Mouse (Mus musculus): ENCODE measurements at regions not wholly inside any gene's neighbourhood (a gene's known extent, or its start where the extent isn't known, plus 50 kb on each side); places are given as distances from the start of the nearest gene placed in this dataset.

- no peak for DNase-seq (ENCODE audit: low read depth, low spot score)
Observed at GRCm38 (mm10) chr14:111971857-111972256, 297.0 kb downstream of the Slitrk5 start.

- DNase-seq (ENCODE audit: low read depth, low spot score): no peak
Observed at GRCm38 (mm10) chr14:111995809-111996458, 321.0 kb downstream of the Slitrk5 start.

GRCm38 (mm10) chr14:112002146-112002545 is 327.2 kb downstream of the Slitrk5 start:
- DNase-seq (ENCODE audit: low read depth, low spot score): no peak

GRCm38 (mm10) chr14:112002881-112003280 is 328.0 kb downstream of the Slitrk5 start:
- no peak for DNase-seq (ENCODE audit: low read depth, low spot score)

GRCm38 (mm10) chr14:112008651-112009050 is 333.8 kb downstream of the Slitrk5 start:
- no peak for DNase-seq (ENCODE audit: low read depth, low spot score)

GRCm38 (mm10) chr14:112029331-112029730 is 354.4 kb downstream of the Slitrk5 start:
- DNase-seq (ENCODE audit: low read depth, low spot score): no peak

GRCm38 (mm10) chr14:112075071-112075470 is 400.2 kb downstream of the Slitrk5 start:
- peak; percentile 1 for DNase-seq (ENCODE audit: low read depth, low spot score)

Measured in forelimb bud, embryonic 11.5 days (tissue).